Mouse (Mus musculus): Measurements from ENCODE around the gene Insl3. TPM values are rescaled to one million over a fixed set of nuclear protein-coding genes. Genes with fewer than 3 reads are reported as not detected.
A peak's percentile ranks its signal among the peaks of the same experiment; 100 is the strongest.

The Insl3 gene
- total and polyA plus RNA-seq, 3 experiments: 0.54 to 4.4 TPM; not detected in 1

- TF ChIP-seq USF1 (IDR thresholded peaks at IDR 0.05; ENCODE audit: low read depth, low read length) (0 out of 2 replicates have a peak, but pooled peaks have one; percentile 8), MYB (IDR thresholded peaks at IDR 0.05; ENCODE audit: low read depth, low read length) (no peak), MXI1 (IDR thresholded peaks at IDR 0.05; ENCODE audit: low read depth, low read length) (no peak)
- H3K9ac ChIP-seq (ENCODE audit: control insufficient read depth, low read depth, low read length, poor library complexity, severe bottlenecking): no peak overlapping the region
These were observed 43.5 kb upstream of the Insl3 start for GRCm38 (mm10) chr8:71645510-71645909.

GRCm38 (mm10) chr8:71654600-71654999 is 34.4 kb upstream of the Insl3 start:
- Histone ChIP-seq H3K36me3 (ENCODE audit: control insufficient read depth in 1 of 2, insufficient read depth in 2 of 2, low read length in 2 of 2) (no peaks in the 10 kb centered on the region), H3K9me3 (replicated peaks; ENCODE audit: insufficient read depth, low read length) (no peaks in the 10 kb centered on the region), H3K4me3 (ENCODE audit: control insufficient read depth in 1 of 2, insufficient read depth in 1 of 2, low read depth in 2 of 2, low read length in 2 of 2) (no peak overlapping the region), H3K79me2 (ENCODE audit: control insufficient read depth, insufficient read depth, low read length, poor library complexity) (no peaks in the 10 kb centered on the region), H3K27me3 (ENCODE audit: control insufficient read depth in 1 of 2, insufficient read depth in 2 of 2, low read length in 2 of 2) (no peaks in the 10 kb centered on the region; a peak in 1 of 4 replicates), H3K27ac (ENCODE audit: control insufficient read depth, low read depth, low read length) (no peak overlapping the region), H3K4me1 (ENCODE audit: control insufficient read depth in 1 of 2, insufficient read depth in 2 of 2, low read length in 2 of 2) (no peaks in the 10 kb centered on the region), H3K9ac (ENCODE audit: control insufficient read depth, low read depth, low read length, poor library complexity, severe bottlenecking) (no peak overlapping the region)
- no peak for DNase-seq (ENCODE audit: low read depth, low spot score)
- TF ChIP-seq HCFC1 (IDR thresholded peaks at IDR 0.05; ENCODE audit: low read depth, low read length) (no peak), NELFE (IDR thresholded peaks at IDR 0.05; ENCODE audit: low read depth, low read length) (no peak), TBP (IDR thresholded peaks at IDR 0.05; ENCODE audit: low read depth, low read length) (no peak), POLR2A (IDR thresholded peaks at IDR 0.05; ENCODE audit: control insufficient read depth in 1 of 2, insufficient read depth in 1 of 2, low read depth in 1 of 2, low read length in 2 of 2, poor library complexity in 1 of 2) (no peak), BHLHE40 (IDR thresholded peaks at IDR 0.05; ENCODE audit: borderline replicate concordance, low read depth, low read length) (no peak), CHD2 (IDR thresholded peaks at IDR 0.05; ENCODE audit: low read length) (no peak), TCF12 (IDR thresholded peaks at IDR 0.05; ENCODE audit: low read depth, low read length) (no peak), SIN3A (IDR thresholded peaks at IDR 0.05; ENCODE audit: low read length) (no peak)

More at GRCm38 (mm10) chr8:71645510-71645909, 43.5 kb upstream of the Insl3 start:
- Histone ChIP-seq H3K36me3 (ENCODE audit: control insufficient read depth in 1 of 2, insufficient read depth in 2 of 2, low read length in 2 of 2) (no peaks in the 10 kb centered on the region), H3K9me3 (replicated peaks; ENCODE audit: insufficient read depth, low read length) (no peaks in the 10 kb centered on the region), H3K27ac (ENCODE audit: control insufficient read depth, low read depth, low read length) (no peak overlapping the region), H3K79me2 (ENCODE audit: control insufficient read depth, insufficient read depth, low read length, poor library complexity) (no peaks in the 10 kb centered on the region), H3K4me3 (ENCODE audit: control insufficient read depth in 1 of 2, insufficient read depth in 1 of 2, low read depth in 2 of 2, low read length in 2 of 2) (no peak overlapping the region), H3K4me1 (ENCODE audit: control insufficient read depth in 1 of 2, insufficient read depth in 2 of 2, low read length in 2 of 2) (no peaks in the 10 kb centered on the region), H3K27me3 (ENCODE audit: control insufficient read depth in 1 of 2, insufficient read depth in 2 of 2, low read length in 2 of 2) (no peaks in the 10 kb centered on the region; a peak in 1 of 4 replicates)
- DNase-seq (ENCODE audit: low read depth, low spot score): no peak

- H3K9ac ChIP-seq (ENCODE audit: control insufficient read depth, low read depth, low read length, poor library complexity, severe bottlenecking): no peak overlapping the region
- no peaks in the 10 kb centered on the region; a peak in 1 of 4 replicates for H3K27me3 ChIP-seq (ENCODE audit: control insufficient read depth in 1 of 2, insufficient read depth in 2 of 2, low read length in 2 of 2)
- H3K9me3 ChIP-seq (replicated peaks; ENCODE audit: insufficient read depth, low read length): no peaks in the 10 kb centered on the region
- no peaks in the 10 kb centered on the region for H3K4me1 ChIP-seq (ENCODE audit: control insufficient read depth in 1 of 2, insufficient read depth in 2 of 2, low read length in 2 of 2)
- no peaks in the 10 kb centered on the region for H3K36me3 ChIP-seq (ENCODE audit: control insufficient read depth in 1 of 2, insufficient read depth in 2 of 2, low read length in 2 of 2)
- no peak for DNase-seq (ENCODE audit: low read depth, low spot score)
- H3K4me3 ChIP-seq (ENCODE audit: control insufficient read depth in 1 of 2, insufficient read depth in 1 of 2, low read depth in 2 of 2, low read length in 2 of 2): peak overlapping the region; percentile 38 to 59
- no peak overlapping the region for H3K27ac ChIP-seq (ENCODE audit: control insufficient read depth, low read depth, low read length)
- no peaks in the 10 kb centered on the region for H3K79me2 ChIP-seq (ENCODE audit: control insufficient read depth, insufficient read depth, low read length, poor library complexity)
- TF ChIP-seq SMC3 (IDR thresholded peaks at IDR 0.05; ENCODE audit: low read depth, low read length) (no peak), KAT2A (conservative IDR thresholded peaks at IDR 0.05; ENCODE audit: low read depth, low read length) (no peak), UBTF (IDR thresholded peaks at IDR 0.05; ENCODE audit: borderline replicate concordance, insufficient read depth, low read depth, low read length) (no peak), CTCF (IDR thresholded peaks at IDR 0.05 in 2 of 3, conservative IDR thresholded peaks at IDR 0.05 in 1 of 3; ENCODE audit: control insufficient read depth in 1 of 3, insufficient read depth in 1 of 3, low read depth in 2 of 3, low read length in 3 of 3, poor library complexity in 1 of 3, severe bottlenecking in 1 of 3) (no peak), GATA1 (IDR thresholded peaks at IDR 0.05; ENCODE audit: low read depth, low read length) (no peak), TBP (IDR thresholded peaks at IDR 0.05; ENCODE audit: low read depth, low read length) (no peak)
These were observed 31.2 kb upstream of the Insl3 start for GRCm38 (mm10) chr8:71657816-71658215.
